Mouse (Mus musculus) megakaryocyte, embryonic 14.5 days (primary cell): ENCODE results near the gene Morc4. TPM values are rescaled to one million over a fixed set of nuclear protein-coding genes. Genes with fewer than 3 reads are reported as not detected.

ENCODE experiments used
- H3K27me3 ChIP-seq: replicated peaks from 2 replicates; pipeline ENCODE3; 2012; ENCODE audit warnings: inconsistent platforms
- H3K36me3 ChIP-seq: replicated peaks from 2 replicates; pipeline ENCODE3; 2012; ENCODE audit warnings: low read length, inconsistent platforms, mixed read lengths
- H3K4me1 ChIP-seq: 2 replicates; pipeline ENCODE4 v1.6.1; 2012; ENCODE audit warnings: inconsistent platforms
- H3K4me3 ChIP-seq: replicated peaks from 2 replicates; pipeline ENCODE3; 2012; ENCODE audit warnings: moderate library complexity, mild to moderate bottlenecking, inconsistent platforms
- H3K9me3 ChIP-seq: 2 replicates; pipeline ENCODE4 v1.6.1; 2012; ENCODE audit warnings: inconsistent platforms
- FLI1 ChIP-seq: IDR thresholded peaks from 2 replicates; pipeline ENCODE4 v1.6.1; 2012; ENCODE audit warnings: low read length, inconsistent platforms, mixed read lengths
- GATA1 ChIP-seq: IDR thresholded peaks from 3 replicates; pipeline ENCODE4 v1.6.1; 2012; ENCODE audit warnings: mixed read lengths, low read length, inconsistent platforms, borderline replicate concordance
- polyA plus RNA-seq: library from polyadenylated mRNA; stranded (reverse); fragments of >175 nt; gene quantifications from 2 replicates; pipeline ENCODE4 v1.2.3, GENCODE M21; 2012; ENCODE audit warnings: low replicate concordance; ENCODE audit not compliant: insufficient read depth

Morc4 gene
- polyA plus RNA-seq, 1 experiment = not detected

GRCm38 (mm10) chrX:139839057-139839456 is 32.4 kb downstream of the Morc4 start:
- TF ChIP-seq GATA1 (no peak), FLI1 (no peak)

GRCm38 (mm10) chrX:139832464-139832863 is 39.0 kb downstream of the Morc4 start:
- H3K36me3 ChIP-seq = no peaks in the 10 kb centered on the region
- peaks cover 10% of the 10 kb centered on the region for H3K27me3 ChIP-seq
- no peak for TF ChIP-seq GATA1
- TF ChIP-seq FLI1 = no peak
- no peak overlapping the region for H3K4me3 ChIP-seq
- H3K4me1 ChIP-seq = no peaks in the 10 kb centered on the region
- H3K9me3 ChIP-seq = no peaks in the 10 kb centered on the region

More at GRCm38 (mm10) chrX:139839057-139839456, 32.4 kb downstream of the Morc4 start:
- no peaks in the 10 kb centered on the region for H3K9me3 ChIP-seq
- H3K36me3 ChIP-seq = no peaks in the 10 kb centered on the region
- no peak overlapping the region for H3K4me3 ChIP-seq
- H3K27me3 ChIP-seq = peaks cover 8% of the 10 kb centered on the region
- no peaks in the 10 kb centered on the region for H3K4me1 ChIP-seq

- no peaks in the 10 kb centered on the region for H3K4me1 ChIP-seq
- no peaks in the 10 kb centered on the region for H3K36me3 ChIP-seq
- H3K9me3 ChIP-seq = no peaks in the 10 kb centered on the region
- TF ChIP-seq GATA1 = no peak
- no peak for TF ChIP-seq FLI1
- H3K4me3 ChIP-seq = no peak overlapping the region
- peaks cover 2% of the 10 kb centered on the region for H3K27me3 ChIP-seq
Measured at GRCm38 (mm10) chrX:139828363-139829092, 42.9 kb downstream of the Morc4 start.

DNA sequence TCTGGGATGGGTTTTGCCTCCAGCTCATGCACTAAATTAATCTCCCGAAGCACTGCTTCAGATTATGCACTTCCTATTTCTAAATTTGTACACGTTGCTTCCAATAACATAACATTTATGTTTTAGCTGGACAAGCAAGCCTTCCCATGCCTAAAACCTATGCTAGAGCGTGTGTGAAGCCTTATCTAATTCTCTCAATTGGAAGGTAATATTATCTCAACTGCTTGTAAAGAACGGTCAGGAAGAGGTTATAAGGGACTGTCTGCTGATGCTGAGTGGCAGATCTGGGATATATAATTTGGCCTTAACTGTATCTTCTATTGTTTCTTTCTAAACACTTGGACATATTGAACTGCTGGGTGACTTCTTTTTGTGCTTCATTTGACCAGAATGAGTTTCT is 44.6 kb downstream of the Morc4 start:
- Histone ChIP-seq H3K9me3 (no peaks in the 10 kb centered on the region), H3K36me3 (no peaks in the 10 kb centered on the region), H3K4me3 (no peak overlapping the region), H3K4me1 (no peaks in the 10 kb centered on the region), H3K27me3 (peaks cover 2% of the 10 kb centered on the region)
- TF ChIP-seq FLI1 (no peak), GATA1 (no peak)

DNA sequence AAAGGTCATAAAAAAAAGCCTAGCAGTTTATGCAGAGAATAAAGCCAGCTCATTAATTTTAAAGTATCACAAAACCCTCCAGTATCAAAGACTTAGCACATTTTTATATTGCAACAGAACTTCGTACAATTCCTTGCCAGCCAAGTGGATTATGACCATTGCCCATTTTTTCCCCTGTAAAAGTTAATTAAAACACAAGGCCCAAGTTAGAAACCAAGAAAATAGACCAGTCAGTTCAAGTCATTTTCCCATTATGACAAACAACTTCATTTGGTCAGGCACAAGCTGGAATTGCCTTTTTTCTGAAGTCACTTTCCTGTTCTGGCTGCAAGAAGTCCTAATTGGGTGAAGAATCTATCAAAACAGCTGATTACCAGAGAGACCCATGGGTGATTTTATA is 46.1 kb downstream of the Morc4 start:
- Histone ChIP-seq H3K27me3 (peaks cover 7% of the 10 kb centered on the region), H3K9me3 (no peaks in the 10 kb centered on the region), H3K4me1 (no peaks in the 10 kb centered on the region), H3K4me3 (no peak overlapping the region), H3K36me3 (no peaks in the 10 kb centered on the region)
- TF ChIP-seq FLI1 (no peak), GATA1 (no peak)

DNA sequence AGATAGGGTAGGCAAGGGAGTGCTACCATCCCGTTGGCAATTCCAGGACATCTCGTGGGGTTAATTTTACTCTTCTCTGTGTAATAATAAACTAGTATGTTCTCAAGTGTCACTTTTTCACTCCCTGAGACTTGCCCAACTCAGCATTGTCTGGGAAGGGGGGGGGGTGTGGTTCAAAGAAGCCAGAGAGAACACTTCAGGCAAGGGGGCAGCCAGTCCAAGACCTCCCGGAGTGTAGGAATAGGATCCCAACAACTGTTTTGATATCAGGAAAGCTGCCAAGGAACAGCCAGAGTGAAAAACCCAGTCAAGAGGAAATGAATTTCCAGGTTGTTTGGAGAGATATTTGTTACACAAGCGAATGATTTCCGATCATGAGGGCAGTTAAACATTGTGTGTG is 56.3 kb downstream of the Morc4 start:
- peaks cover 20% of the 10 kb centered on the region for H3K4me1 ChIP-seq
- H3K36me3 ChIP-seq = no peaks in the 10 kb centered on the region
- H3K27me3 ChIP-seq = peaks cover 12% of the 10 kb centered on the region
- no peak overlapping the region for H3K4me3 ChIP-seq
- no peaks in the 10 kb centered on the region for H3K9me3 ChIP-seq
- TF ChIP-seq FLI1 = no peak
- no peak for TF ChIP-seq GATA1

DNA sequence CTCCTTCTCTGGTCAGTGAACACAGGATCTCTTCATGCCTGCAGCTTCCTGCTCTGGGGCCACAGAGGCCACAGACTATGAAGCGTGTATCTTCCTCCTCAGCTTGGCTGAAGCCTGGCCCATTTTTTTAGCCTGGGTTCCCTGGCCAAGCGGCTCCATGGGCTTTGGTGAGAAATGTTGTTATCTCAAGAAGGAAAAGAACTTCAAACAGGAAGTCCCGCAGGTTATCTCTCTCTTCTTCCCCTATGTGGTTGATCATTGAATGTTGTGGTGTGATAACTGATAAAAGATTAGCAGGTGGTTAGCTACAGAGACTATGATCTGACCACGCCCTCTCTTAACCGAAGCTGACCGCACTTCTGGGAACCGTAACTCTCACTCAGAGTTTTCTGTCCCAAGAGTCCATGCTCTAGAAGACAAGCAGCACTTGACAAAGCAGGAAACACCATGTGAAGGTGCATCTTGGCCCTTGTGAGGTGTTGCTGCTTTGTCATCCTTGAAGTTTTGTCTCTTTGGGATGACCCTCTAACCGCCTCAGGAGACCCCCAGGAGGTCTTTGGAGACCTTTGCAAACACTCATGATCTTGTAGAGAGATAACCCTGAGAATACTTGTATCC is 57.4 kb downstream of the Morc4 start:
- Histone ChIP-seq H3K36me3 (no peaks in the 10 kb centered on the region), H3K4me1 (peaks cover 20% of the 10 kb centered on the region), H3K27me3 (peaks cover 17% of the 10 kb centered on the region), H3K4me3 (no peak overlapping the region), H3K9me3 (no peaks in the 10 kb centered on the region)
- no peak for TF ChIP-seq FLI1
- no peak for TF ChIP-seq GATA1

GRCm38 (mm10) chrX:139813299-139814002 is 58.0 kb downstream of the Morc4 start:
- peaks cover 19% of the 10 kb centered on the region for H3K27me3 ChIP-seq
- no peak for TF ChIP-seq GATA1
- no peak for TF ChIP-seq FLI1
- H3K9me3 ChIP-seq = no peaks in the 10 kb centered on the region
- H3K36me3 ChIP-seq = no peaks in the 10 kb centered on the region
- H3K4me3 ChIP-seq = no peak overlapping the region
- peaks cover 20% of the 10 kb centered on the region for H3K4me1 ChIP-seq

- TF ChIP-seq FLI1 (no peak), GATA1 (no peak)
- H3K4me1 ChIP-seq = peaks cover 20% of the 10 kb centered on the region
- no peaks in the 10 kb centered on the region for H3K36me3 ChIP-seq
- no peak overlapping the region for H3K4me3 ChIP-seq
- peaks cover 22% of the 10 kb centered on the region for H3K27me3 ChIP-seq
- no peaks in the 10 kb centered on the region for H3K9me3 ChIP-seq
Measured at GRCm38 (mm10) chrX:139812636-139813298, 58.7 kb downstream of the Morc4 start.

- Histone ChIP-seq H3K4me3 (no peak overlapping the region), H3K9me3 (no peaks in the 10 kb centered on the region), H3K27me3 (peaks cover 24% of the 10 kb centered on the region), H3K4me1 (peaks cover 8% of the 10 kb centered on the region), H3K36me3 (no peaks in the 10 kb centered on the region)
- no peak for TF ChIP-seq GATA1
- TF ChIP-seq FLI1 = no peak
Measured at GRCm38 (mm10) chrX:139808501-139808900, 63.0 kb downstream of the Morc4 start.
